Mouse (Mus musculus): ENCODE measurements around the gene Mob3a. TPM values are rescaled to one million over a fixed set of nuclear protein-coding genes. Genes with fewer than 3 reads are reported as not detected.

Mob3a gene
- total and polyA plus RNA-seq, 2 experiments from 2014 or later, result 44.9 to 75.1 TPM

DNA sequence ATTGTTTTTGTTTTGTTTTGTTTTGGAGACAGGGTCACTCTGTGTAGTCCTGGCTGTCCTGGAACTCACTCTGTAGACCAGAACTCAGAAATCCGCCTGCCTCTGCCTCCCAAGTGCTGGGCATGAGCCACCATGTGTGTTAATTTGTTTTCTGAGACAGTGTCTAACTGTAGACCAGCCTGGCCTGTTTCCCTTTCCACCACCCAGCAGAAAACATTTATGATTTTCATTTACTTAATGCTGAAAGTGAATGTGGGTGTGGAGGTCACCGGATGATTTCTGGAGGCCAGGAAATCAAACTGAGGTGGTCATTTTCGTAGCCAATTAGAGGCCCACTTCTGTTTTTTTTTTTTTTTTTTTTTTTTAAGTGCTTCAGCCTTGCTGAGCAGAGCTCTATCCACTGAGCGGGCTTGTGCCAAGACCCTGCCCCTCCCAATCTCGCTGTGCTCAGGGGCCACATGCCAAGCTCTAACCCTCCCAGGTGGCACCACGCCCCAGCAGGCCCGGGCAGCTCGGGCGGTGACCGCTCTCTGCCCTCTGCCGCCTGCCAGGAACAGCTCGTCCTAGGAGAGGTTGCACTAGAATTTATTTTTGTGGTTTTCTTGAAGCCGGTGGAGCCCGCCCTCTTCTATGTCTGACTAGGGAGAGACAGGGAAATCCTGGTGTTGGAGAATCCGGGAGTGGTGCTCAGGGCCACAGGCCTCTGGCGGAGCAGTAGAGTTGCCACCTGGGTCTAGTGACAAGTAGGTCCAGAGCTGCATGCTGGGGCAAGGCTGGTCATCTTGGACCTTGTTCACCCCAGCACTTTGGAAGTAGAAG, 37.4 kb downstream of the Mob3a start:
- H3K9me3 ChIP-seq (ENCODE audit: low read length), result no peaks in the 10 kb centered on the region
- peaks cover 35% of the 10 kb centered on the region for H3K36me3 ChIP-seq (ENCODE audit: insufficient read depth, low read length)
- no peak for TF ChIP-seq CTCF (IDR thresholded peaks at IDR 0.05)
- H3K4me2 ChIP-seq (ENCODE audit: low read depth, low read length, poor library complexity, severe bottlenecking), result no peak overlapping the region
- no peak overlapping the region for H3K9ac ChIP-seq (replicated peaks; ENCODE audit: low read length, poor library complexity, severe bottlenecking)
- no peak overlapping the region for H3K4me3 ChIP-seq (ENCODE audit: low read depth, low read length)
- H3K4me1 ChIP-seq (ENCODE audit: insufficient read depth, low read length), result no peaks in the 10 kb centered on the region
- 0 out of 2 replicates have a peak overlapping the region, but pooled peaks have one; percentile 34 for H3K27ac ChIP-seq (ENCODE audit: low read depth, low read length)
- 49% methylated on average over 16 of the region's 16 CpGs for WGBS
- no peaks in the 10 kb centered on the region for H3K27me3 ChIP-seq (ENCODE audit: insufficient read depth, low read length)
- ATAC-seq (ENCODE audit: low FRiP score), result no peak
- no peak for DNase-seq (ENCODE audit: low spot score)

DNA sequence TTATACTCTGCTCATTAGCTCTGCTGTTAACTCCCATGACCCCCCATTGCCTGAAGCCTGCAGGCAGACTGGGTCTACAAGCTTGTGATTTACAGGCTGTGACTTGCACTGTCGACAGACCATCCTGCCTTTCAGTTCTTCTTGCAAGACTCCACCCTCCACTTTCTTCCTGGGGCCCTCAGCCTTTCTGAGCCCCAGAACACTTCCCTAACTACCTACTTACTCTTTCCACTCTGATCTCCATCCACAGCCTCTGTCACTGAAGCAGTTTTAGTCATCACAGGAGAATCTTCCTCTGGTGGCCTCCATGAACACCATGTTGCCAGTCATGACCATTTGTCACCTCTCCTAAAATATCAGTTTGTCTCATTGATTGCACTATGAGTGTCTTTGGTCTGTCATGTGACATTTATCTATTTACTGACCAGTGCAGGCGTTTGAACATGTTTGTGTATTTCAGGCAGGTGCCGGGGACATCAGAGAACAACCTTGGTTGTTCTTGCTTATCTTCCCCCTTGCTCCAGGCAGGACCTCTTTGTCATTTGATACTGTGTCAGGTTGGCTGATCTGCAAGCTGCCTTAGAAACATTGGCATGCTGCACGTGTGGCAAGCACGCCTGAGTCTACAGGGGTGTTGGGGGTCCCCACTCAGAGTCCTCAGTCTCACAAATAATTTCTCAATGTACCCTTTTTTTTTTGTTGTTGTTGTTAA, 38.1 kb downstream of the Mob3a start:
- Histone ChIP-seq H3K27me3 (ENCODE audit: insufficient read depth, low read length) (no peaks in the 10 kb centered on the region), H3K4me1 (ENCODE audit: insufficient read depth, low read length) (no peaks in the 10 kb centered on the region), H3K9ac (replicated peaks; ENCODE audit: low read length, poor library complexity, severe bottlenecking) (no peak overlapping the region), H3K4me2 (ENCODE audit: low read depth, low read length, poor library complexity, severe bottlenecking) (no peak overlapping the region), H3K36me3 (ENCODE audit: insufficient read depth, low read length) (peaks cover 28% of the 10 kb centered on the region), H3K4me3 (ENCODE audit: low read depth, low read length) (no peak overlapping the region), H3K9me3 (ENCODE audit: low read length) (no peaks in the 10 kb centered on the region), H3K27ac (ENCODE audit: low read depth, low read length) (no peak overlapping the region)
- ATAC-seq (ENCODE audit: low FRiP score), result no peak
- DNase-seq (ENCODE audit: low spot score), result no peak
- no peak for TF ChIP-seq CTCF (IDR thresholded peaks at IDR 0.05)
- 63% methylated on average over 5 of the region's 5 CpGs for WGBS

DNA sequence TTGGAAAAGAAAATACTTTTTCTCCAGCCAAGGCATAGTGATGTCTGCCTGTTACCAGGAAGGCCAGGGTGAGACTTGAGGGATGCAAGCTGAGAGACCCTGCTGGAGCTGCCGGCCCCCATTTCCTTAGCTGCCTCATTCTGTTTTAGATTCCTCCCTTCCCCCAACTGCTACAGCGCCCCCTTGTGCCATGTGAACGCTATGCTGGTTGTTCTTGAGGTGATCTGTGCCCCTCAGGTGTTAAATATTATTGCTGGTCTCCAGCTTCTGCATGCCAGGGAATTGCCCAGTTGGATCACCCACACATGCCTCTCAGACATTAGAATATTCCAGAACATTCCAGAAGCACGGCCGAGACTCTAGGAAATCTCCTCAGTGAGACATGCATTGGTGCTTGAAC, 40.6 kb downstream of the Mob3a start:
- Histone ChIP-seq H3K4me1 (ENCODE audit: insufficient read depth, low read length) (no peaks in the 10 kb centered on the region), H3K27ac (ENCODE audit: low read depth, low read length) (no peak overlapping the region), H3K4me3 (ENCODE audit: low read depth, low read length) (no peak overlapping the region), H3K27me3 (ENCODE audit: insufficient read depth, low read length) (no peaks in the 10 kb centered on the region), H3K9ac (replicated peaks; ENCODE audit: low read length, poor library complexity, severe bottlenecking) (no peak overlapping the region), H3K36me3 (ENCODE audit: insufficient read depth, low read length) (peaks cover 4% of the 10 kb centered on the region), H3K9me3 (ENCODE audit: low read length) (no peaks in the 10 kb centered on the region), H3K4me2 (ENCODE audit: low read depth, low read length, poor library complexity, severe bottlenecking) (no peak overlapping the region)
- DNase-seq (ENCODE audit: low spot score) (no peak), ATAC-seq (ENCODE audit: low FRiP score) (no peak)
- 39% methylated on average over 5 of the region's 5 CpGs for WGBS
- TF ChIP-seq CTCF (IDR thresholded peaks at IDR 0.05), result peak; percentile 71

DNA sequence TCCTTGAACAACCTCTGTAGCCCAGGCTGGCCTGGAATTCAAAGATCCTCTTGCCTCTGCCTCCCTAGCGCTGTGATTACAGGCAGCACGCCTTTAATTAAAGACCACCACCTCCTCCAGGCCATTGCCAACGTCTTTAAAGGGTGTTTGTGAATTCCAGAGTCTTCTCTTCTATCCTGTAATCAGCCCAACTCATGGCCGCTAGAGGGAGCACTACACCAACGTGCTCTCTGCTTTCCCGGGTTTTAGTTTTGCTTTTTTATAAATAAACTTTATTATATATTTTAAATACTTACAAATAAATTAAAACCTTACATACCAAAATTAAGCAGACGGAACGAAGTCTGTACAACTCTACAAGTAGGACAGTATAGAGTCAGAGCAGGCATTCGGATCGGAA, 42.6 kb downstream of the Mob3a start:
- H3K4me3 ChIP-seq (ENCODE audit: low read depth, low read length), result no peak overlapping the region

DNA sequence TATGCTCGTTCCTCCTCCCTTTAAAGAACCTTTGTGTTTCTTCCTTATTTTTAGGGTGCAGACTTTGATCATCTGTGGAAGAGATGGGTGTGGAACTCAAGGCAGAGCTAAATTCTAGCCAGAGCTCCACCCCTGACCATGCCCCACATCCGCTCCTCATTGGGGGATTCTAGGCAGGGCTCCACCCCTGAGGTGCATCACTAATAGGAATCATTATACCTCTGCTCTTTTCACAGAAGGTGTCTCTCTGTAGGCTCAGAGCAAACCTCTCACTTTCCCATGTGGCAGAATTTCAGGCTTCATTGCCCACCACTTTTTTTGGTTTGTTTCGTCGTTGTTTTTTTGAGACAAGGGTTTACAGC, 43.0 kb downstream of the Mob3a start:
- TF ChIP-seq CTCF (IDR thresholded peaks at IDR 0.05), result no peak
- Histone ChIP-seq H3K9me3 (ENCODE audit: low read length) (no peaks in the 10 kb centered on the region), H3K9ac (replicated peaks; ENCODE audit: low read length, poor library complexity, severe bottlenecking) (no peak overlapping the region), H3K27me3 (ENCODE audit: insufficient read depth, low read length) (no peaks in the 10 kb centered on the region), H3K4me3 (ENCODE audit: low read depth, low read length) (no peak overlapping the region), H3K4me1 (ENCODE audit: insufficient read depth, low read length) (peaks cover 14% of the 10 kb centered on the region), H3K4me2 (ENCODE audit: low read depth, low read length, poor library complexity, severe bottlenecking) (no peak overlapping the region), H3K36me3 (ENCODE audit: insufficient read depth, low read length) (no peaks in the 10 kb centered on the region), H3K27ac (ENCODE audit: low read depth, low read length) (no peak overlapping the region)
- WGBS, result 60% methylated on average over 4 of the region's 4 CpGs
- DNase-seq (ENCODE audit: low spot score), result no peak
- ATAC-seq (ENCODE audit: low FRiP score), result no peak

More for the DNA sequence above, 42.6 kb downstream of the Mob3a start:
- ATAC-seq (ENCODE audit: low FRiP score), result no peak
- DNase-seq (ENCODE audit: low spot score), result peak; percentile 81
- no peak overlapping the region for H3K4me2 ChIP-seq (ENCODE audit: low read depth, low read length, poor library complexity, severe bottlenecking)
- peaks cover 14% of the 10 kb centered on the region for H3K4me1 ChIP-seq (ENCODE audit: insufficient read depth, low read length)
- peak; percentile 81 for TF ChIP-seq CTCF (IDR thresholded peaks at IDR 0.05)
- no peaks in the 10 kb centered on the region for H3K27me3 ChIP-seq (ENCODE audit: insufficient read depth, low read length)
- WGBS, result 11% methylated on average over 10 of the region's 10 CpGs
- H3K36me3 ChIP-seq (ENCODE audit: insufficient read depth, low read length), result no peaks in the 10 kb centered on the region
- no peak overlapping the region for H3K9ac ChIP-seq (replicated peaks; ENCODE audit: low read length, poor library complexity, severe bottlenecking)
- no peaks in the 10 kb centered on the region for H3K9me3 ChIP-seq (ENCODE audit: low read length)
- no peak overlapping the region for H3K27ac ChIP-seq (ENCODE audit: low read depth, low read length)
